Mouse (Mus musculus): ENCODE results near the gene Alg1.

- TF ChIP-seq CTCF (IDR thresholded peaks at IDR 0.05) (no peak), EP300 (IDR thresholded peaks at IDR 0.05) (no peak)
Measured at GRCm38 (mm10) chr16:5282686-5283085, 49.3 kb downstream of the Alg1 start.
